Mouse (Mus musculus): ENCODE results near the gene Pacsin2.
A peak's percentile ranks its signal among the peaks of the same experiment; 100 is the strongest.
"Not testable (repeated sequence)": the region's sequence is repeated elsewhere in the genome, so short reads cannot be mapped to it uniquely, and the experiment has no call there.

Pacsin2 gene

DNA sequence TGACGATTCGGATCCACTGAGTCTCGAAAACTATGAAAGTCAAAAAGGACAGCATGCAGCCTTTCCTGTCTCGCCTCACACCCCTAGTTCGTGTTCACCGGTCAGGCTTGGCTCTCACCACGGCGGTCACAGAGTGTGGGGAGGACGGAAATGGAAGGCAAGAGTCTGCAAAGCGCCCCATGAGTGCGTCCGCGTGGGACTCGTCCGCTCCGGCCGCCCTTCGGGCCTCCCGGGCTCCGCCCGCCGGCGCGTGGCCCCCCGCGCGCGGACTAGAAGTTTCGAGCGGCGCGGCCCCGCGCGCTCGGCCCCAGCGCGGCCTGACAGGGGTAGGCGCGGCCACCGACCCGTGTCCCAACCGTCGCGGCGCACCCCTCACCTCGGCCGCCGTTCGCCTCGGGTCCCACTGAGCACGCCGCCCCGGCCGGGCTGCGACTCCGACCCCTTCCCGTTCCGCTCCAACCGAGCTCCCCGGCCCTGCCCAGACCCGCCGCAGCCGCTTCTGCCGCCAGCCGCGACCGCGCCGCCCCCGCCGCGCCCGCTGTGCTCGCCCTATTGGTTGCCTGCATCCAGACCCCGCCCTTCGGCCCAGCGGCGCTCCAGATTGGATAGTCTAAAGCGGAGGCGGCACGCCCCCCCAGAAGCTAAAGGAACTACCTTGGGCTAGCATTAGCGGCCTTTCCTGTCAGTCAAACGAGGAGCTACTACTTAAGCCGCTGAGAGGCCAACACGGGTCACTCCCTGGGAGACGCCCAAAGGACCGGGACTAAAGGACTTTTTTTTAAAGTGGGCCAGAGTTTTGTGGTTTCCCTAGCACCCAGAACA lies at the start of gene Pacsin2:
Gene Pacsin2 (minus strand): TSS at position 524 of the 822 bp plus-strand sequence.
- DNase-seq (ENCODE audit: low spot score) = peak; percentile 98

DNA sequence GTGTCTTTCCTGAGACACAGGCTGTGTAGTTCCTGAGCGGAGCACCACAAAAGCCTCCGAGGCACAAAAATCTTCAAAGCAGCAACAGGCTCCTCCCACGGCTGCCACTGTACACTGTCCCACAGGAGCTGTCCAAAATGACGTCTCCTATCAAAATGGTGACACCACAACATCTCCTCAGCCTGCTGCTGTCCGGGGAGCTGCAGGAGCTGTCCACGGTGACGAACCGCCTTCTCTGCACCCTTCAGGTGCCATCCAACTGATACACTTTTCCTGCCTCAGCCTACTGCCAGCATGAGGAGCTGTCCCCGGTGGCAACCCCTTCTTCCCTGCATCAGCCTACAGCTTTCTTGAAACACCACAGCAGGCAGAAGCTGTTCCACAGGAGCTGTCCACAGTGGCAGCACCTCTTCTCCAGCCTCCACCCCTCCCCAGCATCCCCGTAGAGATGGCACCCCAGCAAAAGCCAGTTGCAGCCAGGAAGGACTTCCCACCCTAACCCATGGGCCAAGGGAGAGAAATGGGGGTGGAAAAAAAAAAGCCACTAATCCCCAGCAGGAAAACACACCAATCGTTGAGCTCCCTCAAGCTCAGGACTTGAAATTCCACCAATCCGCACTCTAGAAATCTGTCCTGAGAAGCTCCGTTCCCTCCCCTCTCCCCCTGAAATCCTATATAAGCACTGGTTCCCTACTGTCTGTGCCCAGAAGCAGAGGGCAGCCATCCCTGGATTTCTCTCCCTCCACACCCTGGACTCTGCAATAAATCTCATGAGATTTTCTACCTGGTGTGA lies 48.3 kb upstream of the Pacsin2 start:
- DNase-seq (ENCODE audit: low spot score) = no peak

DNA sequence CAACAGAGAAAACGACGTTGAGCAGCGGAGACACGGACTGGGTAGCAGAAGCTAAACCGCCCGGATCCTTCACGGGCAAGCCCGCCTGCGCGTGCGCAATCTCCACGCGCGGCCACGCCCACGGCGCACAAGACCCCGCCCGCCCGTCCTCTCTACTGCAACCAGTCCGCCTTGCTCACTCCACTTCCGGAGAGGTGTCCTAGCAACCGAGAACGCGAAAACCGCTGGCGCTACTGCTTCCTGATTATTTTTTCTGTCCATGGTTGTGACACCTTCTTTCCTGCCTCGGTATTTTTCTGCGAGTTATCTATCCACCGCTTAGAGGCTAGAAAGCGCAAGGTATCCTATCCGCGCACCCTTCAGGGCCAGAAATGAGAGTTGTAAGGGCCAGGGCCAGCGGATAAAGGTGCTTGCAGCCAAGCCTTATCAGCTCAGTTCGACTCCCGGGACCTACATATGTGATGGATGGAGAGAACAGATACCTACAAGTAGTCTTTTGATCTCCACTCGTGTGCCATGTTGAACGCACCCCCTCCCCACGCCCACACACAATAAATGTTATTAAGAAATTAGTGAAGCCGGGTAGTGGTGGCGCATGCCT lies 46.5 kb upstream of the Pacsin2 start, which contains the start of gene Ttll1:
Gene Ttll1 (minus strand): TSS at position 89 of the 601 bp plus-strand sequence.
- peak; percentile 96 for DNase-seq (ENCODE audit: low spot score)

DNA sequence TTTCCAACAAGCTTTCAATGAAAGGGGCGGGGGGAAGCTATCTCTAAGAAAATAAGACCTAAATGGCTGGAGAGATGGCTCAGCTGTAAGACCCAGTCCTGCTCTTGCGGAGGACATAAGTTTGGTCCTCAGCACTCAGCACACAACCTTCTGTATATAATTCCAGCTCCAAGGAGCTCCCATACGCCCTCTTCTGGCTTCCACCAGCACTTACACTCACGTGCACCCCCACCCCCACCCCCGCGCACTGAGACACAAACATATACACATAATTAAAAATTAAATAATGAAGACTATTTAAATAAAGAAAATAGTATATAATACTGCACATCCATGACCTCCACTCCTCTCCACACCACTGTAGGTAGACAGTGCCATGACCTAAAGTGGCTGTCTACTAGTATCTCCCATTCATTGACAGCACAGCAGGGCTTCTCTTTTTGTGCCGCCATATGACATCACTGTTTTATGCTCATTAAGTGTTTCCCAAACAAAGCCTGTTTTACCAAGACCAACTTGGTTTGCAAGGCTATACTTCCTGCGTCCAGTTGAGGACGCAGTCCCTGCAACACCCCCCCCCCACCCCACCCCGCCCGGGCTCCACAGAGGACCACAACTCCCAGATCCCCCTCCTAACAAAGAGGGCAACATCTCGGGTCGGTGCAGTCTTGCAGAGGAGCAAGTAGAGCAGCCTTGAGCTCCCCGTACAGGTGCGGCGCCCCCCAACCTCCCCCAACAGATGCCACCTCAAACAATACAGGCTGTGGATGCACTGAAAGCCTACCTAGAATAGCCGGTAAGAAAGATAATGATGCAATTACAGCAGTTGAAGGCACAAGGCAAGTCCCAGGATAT lies 45.8 kb upstream of the Pacsin2 start:
- no peak for DNase-seq (ENCODE audit: low spot score)

DNA sequence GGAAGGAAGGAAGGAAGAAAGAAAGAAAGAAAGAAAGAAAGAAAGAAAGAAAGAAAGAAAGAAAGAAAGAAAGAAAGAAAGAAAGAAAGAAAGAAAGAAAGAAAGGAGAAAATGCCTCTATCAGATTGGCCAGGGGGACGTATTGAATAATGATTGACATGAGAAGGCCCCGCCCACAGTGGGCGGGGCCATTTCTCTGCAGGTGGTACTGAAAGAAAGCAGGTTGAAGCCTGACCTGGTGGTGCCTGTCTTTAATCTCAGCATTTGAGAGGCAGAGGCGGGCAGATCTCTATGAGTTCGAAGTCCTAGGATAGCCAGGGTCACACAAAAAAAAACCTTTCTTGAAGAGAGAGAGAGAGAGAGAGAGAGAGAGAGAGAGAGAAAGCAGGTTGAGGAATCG lies 37.1 kb upstream of the Pacsin2 start:
- not testable (repeated sequence) for DNase-seq (ENCODE audit: low spot score)

DNA sequence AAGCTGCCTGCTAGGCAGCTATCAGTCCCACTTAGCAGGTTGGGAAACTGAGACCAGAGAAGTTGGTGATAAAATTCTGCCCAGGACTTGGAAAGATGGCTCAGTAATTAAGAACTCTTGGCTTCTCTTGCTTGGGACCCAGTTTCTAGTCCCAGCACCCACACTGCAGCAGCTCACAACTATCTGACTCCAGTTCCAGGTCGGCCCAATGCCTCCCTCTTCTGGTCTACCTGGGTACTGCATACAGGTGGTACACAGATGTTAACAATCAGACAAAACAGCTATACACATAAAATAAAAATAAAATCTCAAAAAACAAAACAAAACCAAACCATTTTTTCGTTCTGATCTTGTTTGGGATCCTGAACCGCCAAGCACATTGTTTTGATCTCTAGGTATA lies 35.9 kb upstream of the Pacsin2 start:
- no peak for DNase-seq (ENCODE audit: low spot score)

DNA sequence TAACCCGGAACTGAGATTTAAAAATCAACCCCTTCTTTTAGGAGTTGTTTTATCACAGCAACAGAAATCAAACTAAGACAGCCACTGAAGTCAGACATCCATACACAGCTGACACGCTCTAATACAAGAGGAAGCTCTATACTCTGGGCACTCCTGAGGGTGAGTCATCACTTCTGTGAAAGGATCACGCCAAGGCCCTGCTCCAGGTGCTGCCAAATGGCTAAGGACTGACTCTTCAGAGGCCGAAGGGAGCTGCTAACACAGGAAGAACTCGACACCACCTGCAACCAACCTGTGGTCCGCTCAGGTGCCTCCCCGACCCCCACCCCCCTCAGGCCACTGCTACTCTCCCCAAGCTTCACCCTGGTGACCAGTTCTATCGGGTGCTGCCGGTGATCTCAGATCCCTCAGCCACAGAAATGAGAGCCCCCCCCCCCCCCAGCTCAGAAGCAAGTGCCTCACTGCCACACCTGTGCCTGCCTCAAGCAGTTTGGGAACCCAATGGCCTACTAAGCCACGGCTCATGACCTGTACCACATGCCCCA lies 34.9 kb upstream of the Pacsin2 start:
- no peak for DNase-seq (ENCODE audit: low spot score)

DNA sequence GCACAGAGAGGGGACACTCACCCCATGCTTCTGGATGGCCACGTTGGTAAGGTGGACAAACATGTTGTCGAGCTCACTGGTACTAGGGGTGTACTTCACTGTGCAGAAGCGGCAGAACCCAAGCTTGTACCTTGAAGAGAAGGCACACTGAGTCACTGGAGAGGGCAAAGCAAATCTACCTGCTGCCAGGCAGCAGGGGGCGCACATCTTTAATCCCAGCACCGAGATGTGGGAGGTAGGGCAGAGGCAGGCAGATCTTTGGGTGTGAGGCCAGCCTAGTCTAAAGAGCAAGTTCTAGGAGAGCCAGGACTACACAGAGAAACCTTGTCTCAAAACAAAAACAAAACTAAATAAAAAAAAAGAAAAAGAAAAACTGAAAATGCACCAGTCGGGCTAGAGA lies 32.9 kb upstream of the Pacsin2 start:
- no peak for DNase-seq (ENCODE audit: low spot score)

DNA sequence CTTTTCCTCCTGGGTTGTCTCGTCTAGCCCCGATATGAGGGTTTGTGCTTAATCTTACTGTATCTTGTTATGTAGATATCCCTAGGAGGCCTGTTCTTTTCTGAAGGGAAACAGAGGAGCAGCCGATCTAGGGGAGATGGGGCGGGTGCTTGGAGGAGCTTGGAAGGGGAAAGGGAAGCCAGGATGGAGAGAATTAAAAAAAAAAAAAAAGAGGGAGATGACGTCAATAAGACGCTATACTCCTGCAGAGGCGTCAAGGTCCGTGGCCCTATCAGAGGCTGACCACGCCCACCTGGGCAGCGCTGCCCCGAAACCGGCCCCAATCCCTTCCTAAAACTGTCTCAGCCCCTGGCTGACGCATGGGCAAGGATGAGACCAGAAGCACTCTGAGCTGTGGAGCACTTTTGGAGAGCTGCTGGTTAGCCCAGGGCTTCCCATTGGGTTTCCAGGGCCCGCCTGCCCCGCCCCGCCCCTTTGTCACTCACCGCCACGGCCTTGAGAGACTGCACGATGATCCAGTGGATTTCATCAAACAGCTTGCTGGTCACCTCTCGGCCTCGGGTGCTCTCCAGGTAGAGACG lies 31.5 kb upstream of the Pacsin2 start:
- DNase-seq (ENCODE audit: low spot score) = no peak

DNA sequence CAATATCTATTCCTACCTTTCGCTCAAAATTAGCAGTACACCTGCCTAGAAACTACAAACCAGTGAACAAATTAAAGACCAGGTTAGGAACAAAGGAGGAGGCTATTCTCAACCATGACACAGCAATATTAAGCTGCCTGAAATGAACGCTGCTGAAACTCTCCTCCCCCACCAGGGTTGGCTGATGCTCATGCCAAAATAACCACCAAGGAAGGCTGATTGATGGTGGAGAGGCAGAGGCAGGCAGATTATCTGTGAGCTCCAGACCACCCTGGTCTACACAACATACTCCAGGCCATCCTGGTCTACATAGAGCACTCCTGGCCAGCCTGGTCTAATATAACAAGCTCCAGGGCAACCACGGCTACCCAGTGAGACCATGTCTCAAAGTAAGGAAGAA lies 30.8 kb upstream of the Pacsin2 start:
- no peak for DNase-seq (ENCODE audit: low spot score)

DNA sequence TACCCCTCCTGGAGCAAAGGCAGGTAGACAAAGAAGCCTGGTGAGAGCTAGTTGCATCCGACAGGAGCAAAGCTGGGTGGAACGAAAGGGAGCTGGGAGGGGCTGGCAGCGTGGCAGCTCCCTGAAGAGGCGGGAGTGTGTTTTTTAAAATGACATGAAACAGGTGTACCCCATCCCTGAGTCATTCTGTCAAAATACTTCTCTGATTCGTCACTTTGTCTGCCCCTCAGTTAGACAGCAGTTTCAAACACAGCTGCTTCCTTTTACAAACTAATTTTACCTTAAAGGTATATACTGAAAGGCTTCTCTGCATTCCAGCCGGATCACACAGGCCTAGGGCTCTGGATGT lies 30.1 kb upstream of the Pacsin2 start:
- DNase-seq (ENCODE audit: low spot score) = no peak

DNA sequence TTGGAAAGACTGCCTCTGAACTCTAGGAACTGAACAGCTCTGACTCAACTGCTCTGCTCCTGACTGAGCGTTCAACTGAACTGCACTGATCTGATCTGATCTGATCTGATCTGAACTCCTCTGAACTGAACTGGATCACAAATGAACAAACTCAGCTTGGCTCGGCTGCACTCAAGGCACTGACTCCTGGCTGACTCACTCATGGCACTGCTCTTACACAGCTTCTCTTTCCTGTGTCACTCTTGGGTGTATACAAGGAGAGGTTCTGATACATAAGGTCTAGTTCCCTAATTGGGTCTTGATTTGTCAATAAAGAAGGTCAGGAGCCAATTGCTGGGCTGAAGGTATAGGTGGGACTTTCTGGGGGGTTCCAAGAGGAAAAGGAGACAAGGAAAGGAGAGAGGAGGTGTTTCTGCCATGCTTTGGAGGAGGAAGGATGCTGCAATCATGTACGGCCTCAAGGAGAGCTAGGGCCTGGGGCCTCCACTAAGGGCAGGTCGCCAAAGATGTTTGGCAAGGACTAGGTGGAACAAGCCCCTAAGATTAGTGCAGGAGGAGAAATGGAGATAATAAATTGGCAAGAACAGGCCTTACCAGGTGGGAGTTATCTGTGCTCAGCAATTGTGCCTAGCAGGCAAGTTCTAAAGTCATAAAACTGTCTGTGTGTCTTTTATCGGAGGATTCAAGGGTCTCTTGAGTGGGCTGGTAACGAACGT lies 29.6 kb upstream of the Pacsin2 start:
- no peak for DNase-seq (ENCODE audit: low spot score)

DNA sequence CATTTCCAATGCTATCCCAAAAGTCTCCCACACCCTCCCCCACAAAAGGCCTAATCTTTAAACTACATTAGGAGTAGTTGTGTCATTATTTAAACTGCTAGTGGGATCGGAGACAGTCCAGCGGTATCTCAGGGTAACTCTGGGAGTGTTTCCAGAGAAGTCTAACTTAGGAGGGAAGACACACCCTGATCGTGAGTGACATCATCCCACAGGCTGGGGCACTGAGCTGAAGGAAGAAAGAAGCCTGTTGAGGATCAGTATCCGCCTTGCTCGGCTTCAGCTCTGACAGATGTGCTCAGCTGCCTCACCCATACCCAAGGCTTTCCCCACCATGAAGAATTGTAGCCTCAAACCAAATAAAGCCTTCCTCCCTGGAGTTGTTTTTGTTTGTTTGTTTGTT lies 27.5 kb upstream of the Pacsin2 start:
- no peak for DNase-seq (ENCODE audit: low spot score)

DNA sequence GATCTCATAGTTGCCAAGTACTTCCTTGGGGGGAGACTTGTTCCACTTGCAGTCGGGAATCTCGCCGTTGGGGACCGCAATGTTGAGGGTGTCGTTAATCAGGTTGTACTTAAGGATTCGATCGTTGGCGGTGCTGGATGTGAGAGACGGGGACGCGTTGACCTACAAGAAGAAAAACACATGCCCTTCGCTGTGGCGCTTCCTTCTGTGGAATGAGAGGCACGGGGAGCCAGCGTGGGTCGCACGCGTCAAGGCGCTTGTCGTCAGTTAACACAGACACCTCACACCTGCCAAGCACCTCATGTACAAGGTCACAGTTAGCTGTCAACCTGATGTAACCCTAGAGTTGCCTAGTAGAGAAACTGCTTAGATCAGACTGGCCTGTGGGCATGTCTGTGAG lies 25.1 kb upstream of the Pacsin2 start:
- DNase-seq (ENCODE audit: low spot score) = no peak

DNA sequence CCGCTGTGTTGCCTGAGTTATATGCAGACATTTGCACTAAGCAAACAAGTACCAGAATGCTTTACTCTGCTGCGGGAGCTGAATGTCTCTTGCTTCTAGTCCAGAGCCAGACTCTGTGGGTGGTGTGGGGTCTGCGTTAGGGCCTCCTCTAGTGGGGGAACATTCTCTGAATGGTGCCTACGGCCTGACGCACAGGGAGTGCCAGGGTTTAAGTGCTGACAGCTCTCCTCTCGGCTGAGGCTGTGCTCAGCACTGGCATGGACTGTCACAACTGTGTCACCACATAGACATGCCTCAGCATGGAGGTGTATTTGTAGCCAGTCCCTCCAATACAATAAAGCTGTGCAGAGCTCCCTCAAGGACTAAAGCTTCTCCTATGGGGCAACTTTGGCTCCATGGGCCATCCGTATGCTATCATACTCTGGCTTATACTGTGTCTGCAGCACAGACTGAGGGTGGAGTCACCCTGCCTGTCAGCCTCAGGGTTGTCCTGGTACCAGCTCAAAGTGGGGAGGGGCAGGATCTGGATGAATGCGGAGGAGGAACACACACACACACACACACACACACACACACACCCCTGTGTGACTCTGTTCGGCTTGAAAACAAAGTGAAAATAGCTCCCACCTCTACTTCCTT lies 23.2 kb upstream of the Pacsin2 start:
- no peak for DNase-seq (ENCODE audit: low spot score)

DNA sequence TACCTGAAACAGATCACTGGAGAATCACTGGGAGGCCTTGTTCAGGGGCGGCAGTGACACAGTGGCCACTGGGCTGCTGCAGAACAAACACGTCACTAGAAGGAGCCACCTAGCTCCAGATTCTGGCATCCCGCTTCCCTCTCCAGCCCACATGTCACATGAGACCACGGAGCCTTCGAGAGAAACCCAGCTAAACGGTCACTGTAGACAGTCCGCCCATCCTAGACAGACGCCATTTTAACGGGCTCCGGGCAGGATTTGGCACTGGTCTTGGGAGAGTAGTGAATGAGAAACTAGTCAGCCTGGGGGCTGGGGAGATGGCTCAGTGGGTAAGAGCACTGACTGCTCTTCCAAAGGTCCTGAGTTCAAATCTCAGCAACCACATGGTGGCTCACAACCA lies 19.9 kb upstream of the Pacsin2 start:
- DNase-seq (ENCODE audit: low spot score) = no peak

DNA sequence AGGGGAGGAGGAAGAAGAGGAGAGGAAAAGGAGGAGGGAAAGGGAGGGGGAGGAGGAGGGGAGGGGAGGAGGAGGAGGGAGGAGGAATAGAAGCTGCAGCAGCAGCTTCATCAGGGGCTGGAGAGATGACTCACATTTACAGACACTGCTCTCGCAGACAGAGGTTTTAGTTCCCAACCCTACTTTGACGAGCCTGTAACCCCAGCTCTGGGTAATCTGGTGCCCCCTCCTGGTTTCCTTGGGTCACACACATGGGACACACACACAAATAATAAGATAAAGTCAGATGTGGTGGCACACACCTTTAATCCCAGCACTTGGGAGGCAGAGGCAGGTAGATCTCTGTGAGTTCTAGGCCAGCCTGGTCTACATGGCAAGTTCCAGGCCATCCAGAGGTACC lies 19.1 kb upstream of the Pacsin2 start:
- DNase-seq (ENCODE audit: low spot score) = no peak

DNA sequence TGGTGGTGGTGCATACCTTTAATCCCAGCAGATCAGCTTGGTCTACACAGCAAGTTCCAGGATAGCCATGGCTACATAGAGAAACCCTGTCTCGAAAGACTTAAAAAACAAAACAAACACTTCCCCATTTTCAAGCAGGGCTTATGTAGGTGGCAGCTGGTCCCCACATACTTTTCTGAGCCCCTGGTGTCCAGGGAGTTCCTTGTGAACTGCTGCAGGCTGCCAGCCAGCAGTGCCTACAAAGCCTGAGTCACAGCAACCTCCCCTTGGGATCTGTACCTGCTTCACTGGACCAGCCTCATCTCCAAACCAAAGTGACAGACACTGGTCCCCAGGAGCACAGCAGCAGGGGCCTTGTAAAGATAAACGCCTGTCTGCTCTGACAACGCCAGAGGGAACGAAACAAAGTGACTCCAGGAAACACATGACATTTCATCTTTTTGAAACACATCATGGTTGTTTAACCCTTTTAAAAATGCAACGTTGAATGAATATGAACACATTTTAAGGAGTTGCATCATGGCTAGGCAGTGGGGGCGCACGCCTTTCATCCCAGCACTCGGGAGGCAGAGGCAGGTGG lies 18.3 kb upstream of the Pacsin2 start:
- DNase-seq (ENCODE audit: low spot score) = no peak

DNA sequence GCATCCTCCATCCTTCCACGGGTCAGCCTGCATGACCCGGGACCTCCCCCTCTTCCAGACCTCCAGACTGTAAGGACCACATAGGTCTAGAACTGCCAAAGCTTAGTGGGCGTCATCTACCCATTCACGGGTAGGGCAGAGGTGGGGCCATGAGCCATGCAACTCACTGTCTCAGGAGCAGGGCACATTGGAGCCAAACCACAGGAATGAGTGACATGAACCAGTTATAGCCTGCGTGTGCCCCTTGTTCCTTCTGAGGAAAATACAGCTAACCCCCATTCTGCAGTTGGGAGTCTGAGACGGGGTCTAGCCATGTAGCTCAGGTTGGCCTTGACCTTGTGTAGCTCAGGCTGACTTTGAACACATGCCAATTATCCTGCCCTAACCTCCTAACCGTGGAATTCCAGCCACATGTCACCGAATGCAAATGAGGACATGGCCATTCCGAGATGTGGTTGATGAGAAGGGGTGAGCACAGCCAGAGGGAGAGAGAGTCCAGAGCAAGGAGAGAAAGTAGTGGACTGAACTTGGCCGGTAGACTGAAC lies 16.9 kb upstream of the Pacsin2 start:
- DNase-seq (ENCODE audit: low spot score) = no peak

DNA sequence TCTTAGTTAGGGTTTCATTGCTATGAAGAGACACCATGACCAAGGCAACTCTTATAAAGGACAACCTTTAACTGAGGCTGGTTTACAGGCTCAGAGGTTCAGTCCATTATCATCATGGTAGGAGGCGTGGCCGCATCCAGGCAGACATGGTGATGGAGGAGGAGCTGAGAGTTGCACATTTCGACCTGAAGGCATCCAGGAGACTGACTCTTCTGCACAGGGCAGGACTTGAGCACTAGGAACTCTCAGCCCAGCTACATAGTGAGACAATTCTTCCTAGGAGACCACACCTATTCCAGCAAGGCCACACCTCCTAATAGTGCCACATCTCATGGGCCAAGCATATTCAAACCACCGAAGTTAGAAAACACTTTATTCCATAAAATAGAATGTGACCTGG lies 15.4 kb upstream of the Pacsin2 start:
- DNase-seq (ENCODE audit: low spot score) = no peak
